Mouse (Mus musculus) liver, adult 2 months (tissue): Measurements from ENCODE around the gene Slc25a1. TPM values are rescaled to one million over a fixed set of nuclear protein-coding genes. Genes with fewer than 3 reads are reported as not detected.
"Not testable (repeated sequence)": the region's sequence is repeated elsewhere in the genome, so short reads cannot be mapped to it uniquely, and the experiment has no call there.

Experiments
- DNase-seq: peaks from one replicate; pipeline ENCODE4 v3.0.0-alpha.2; 2011; ENCODE audit warnings: low read depth, low spot score; ENCODE audit errors: extremely low read depth
- H3K27ac ChIP-seq: fragments of 200-500 bp; replicated peaks from 2 replicates; pipeline ENCODE4 v1.5.1; 2012; ENCODE audit warnings: low read depth, mild to moderate bottlenecking, control low read depth, inconsistent platforms, low read length; ENCODE audit not compliant: insufficient read depth
- H3K27me3 ChIP-seq: fragments of 200-500 bp; 2 replicates; pipeline ENCODE4 v1.6.1; 2012; ENCODE audit warnings: mild to moderate bottlenecking, moderate library complexity, low read length, inconsistent platforms; ENCODE audit not compliant: control insufficient read depth, insufficient read depth
- H3K36me3 ChIP-seq: fragments of 200-500 bp; 2 replicates; pipeline ENCODE4 v1.6.1; 2012; ENCODE audit warnings: low read length, inconsistent platforms; ENCODE audit not compliant: control insufficient read depth, insufficient read depth
- H3K4me1 ChIP-seq: fragments of 200-500 bp; 2 replicates; pipeline ENCODE4 v1.6.1; 2011; ENCODE audit warnings: low read length; ENCODE audit not compliant: control insufficient read depth, insufficient read depth
- H3K4me3 ChIP-seq: fragments of 200-500 bp; 2 replicates; pipeline ENCODE4 v1.5.1; 2011; ENCODE audit warnings: low read depth, mild to moderate bottlenecking, control low read depth, low read length, moderate library complexity; ENCODE audit not compliant: insufficient read depth
- H3K79me2 ChIP-seq: fragments of 200-500 bp; 2 replicates; pipeline ENCODE4 v1.6.1; 2012; ENCODE audit warnings: inconsistent platforms, mild to moderate bottlenecking, low read length, moderate library complexity; ENCODE audit not compliant: control insufficient read depth, insufficient read depth
- H3K9ac ChIP-seq: fragments of 200-500 bp; 2 replicates; pipeline ENCODE4 v1.6.1; 2012; ENCODE audit warnings: low read depth, mild to moderate bottlenecking, control low read depth, inconsistent platforms, low read length
- CTCF ChIP-seq: fragments of 200-500 bp; IDR thresholded peaks from 2 replicates; pipeline ENCODE4 v1.5.1; 2011; ENCODE audit warnings: low read depth, low read length, control low read depth
- POLR2A ChIP-seq: fragments of 200-500 bp; IDR thresholded peaks from 2 replicates; pipeline ENCODE4 v1.6.1; 2011; ENCODE audit warnings: low read length, control low read depth; ENCODE audit not compliant: insufficient read depth; ENCODE audit errors: extremely low read depth
- WGBS: fragments of 180-500 bp; shearing (Covaris S2); methylation state at CpG from one replicate; pipeline ENCODE4 v1.1.7; 2018; 5-methylcytosine and 5-hydroxymethylcytosine counted together
- polyA plus RNA-seq: library from polyadenylated mRNA; depleted of rRNA; stranded (reverse); fragments of >200 nt; gene quantifications from 2 replicates; pipeline ENCODE4 v1.2.3, GENCODE M21; 2012; rRNA removed
- total RNA-seq: library from RNA; depleted of rRNA; stranded (reverse); fragments of >200 nt; gene quantifications from 2 replicates; pipeline ENCODE4 v1.2.3, GENCODE M21; 2014; rRNA removed

Slc25a1 gene
- total RNA-seq: 164 and 194 TPM in 2 replicates
- polyA plus RNA-seq: 364 and 373 TPM in 2 replicates

DNA sequence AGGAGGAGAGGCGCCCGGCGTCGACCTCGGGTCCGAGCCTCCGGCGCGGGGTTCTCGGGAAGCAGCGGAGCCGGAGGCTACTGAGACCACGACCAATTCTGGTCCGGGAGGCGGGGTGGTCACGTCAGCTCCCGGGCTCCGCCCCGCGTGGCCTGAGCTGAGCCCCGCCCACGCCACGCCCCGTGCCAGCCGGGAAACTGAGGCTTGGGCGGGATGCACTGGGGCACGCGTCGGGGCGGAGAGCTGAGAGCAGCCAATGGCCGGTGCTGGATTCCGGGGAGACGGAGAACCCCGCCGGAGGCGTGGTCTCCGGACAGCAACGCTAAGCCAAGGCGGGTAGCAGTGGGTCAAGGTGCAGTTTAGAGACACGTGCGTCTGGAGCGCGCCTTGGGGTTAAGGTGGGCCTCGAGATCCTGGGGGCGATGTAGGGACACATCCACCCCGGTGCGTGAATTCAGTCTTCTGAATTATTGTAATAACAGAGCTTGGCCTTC lies at the start of gene Slc25a1:
Slc25a1 (minus strand) TSS at position 133 of the 494 bp plus-strand sequence.
- Histone ChIP-seq H3K9ac (peak within 1 kb of the TSS; percentile 91), H3K36me3 (peaks cover 2% of the 10 kb centered on the region; the same call in 1 of the 2 replicates), H3K4me1 (peaks cover 13% of the 10 kb centered on the region), H3K27me3 (no peaks in the 10 kb centered on the region), H3K27ac (peak within 1 kb of the TSS; percentile 90), H3K4me3 (peak within 1 kb of the TSS; percentile 88), H3K79me2 (peaks cover 5% of the 10 kb centered on the region; the same call in 1 of the 2 replicates)
- TF ChIP-seq CTCF (no peak), POLR2A (peak; percentile 90)
- under 1% methylated on average over 47 of the region's 47 CpGs for WGBS
- peak; percentile 87 for DNase-seq

DNA sequence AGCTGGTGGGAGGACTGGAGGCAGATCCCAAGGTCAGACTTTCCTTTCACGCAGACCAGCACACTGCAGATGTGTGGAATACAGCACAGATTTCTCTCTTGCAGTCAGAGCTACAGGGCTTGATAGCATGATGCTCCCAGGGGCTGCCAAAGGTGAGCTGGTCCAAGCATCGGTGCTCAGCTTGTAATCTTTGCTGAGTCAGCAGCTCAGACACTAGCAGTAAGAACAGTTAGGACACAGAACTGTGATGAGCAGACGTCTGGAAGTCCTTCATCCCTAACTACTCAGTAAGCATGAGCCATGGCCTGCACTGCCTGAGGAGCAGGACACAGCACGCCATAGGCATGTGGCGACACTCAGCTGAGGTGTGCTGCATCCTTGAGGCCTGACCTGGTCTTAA lies 43.8 kb upstream of the Slc25a1 start:
- H3K79me2 ChIP-seq: no peaks in the 10 kb centered on the region
- no peak overlapping the region for H3K9ac ChIP-seq
- H3K4me3 ChIP-seq: no peak overlapping the region
- no peaks in the 10 kb centered on the region for H3K27me3 ChIP-seq
- H3K4me1 ChIP-seq: no peaks in the 10 kb centered on the region
- TF ChIP-seq POLR2A (no peak), CTCF (no peak)
- no peak overlapping the region for H3K27ac ChIP-seq
- H3K36me3 ChIP-seq: no peaks in the 10 kb centered on the region
- WGBS: 78% methylated on average over 5 of the region's 5 CpGs
- DNase-seq: no peak

DNA sequence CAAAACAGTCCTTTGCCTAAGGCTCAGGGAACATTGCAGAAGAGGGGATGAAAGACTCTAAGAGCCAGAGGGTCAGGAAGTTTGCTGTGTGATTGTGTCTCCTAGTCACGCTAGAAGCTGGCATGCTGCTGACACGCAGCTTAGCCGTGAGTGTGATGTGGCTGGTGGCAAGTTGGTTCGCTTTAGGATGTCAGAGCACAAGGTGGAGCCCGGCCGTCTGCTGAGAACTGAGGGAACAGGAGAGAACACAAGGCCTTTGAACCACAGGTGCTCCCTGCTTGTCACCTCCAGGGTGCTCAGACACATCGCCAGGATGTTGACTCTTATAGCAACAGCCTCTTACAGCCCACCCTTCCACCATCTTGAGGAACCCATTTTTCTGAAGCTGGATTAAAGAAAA lies 34.1 kb upstream of the Slc25a1 start:
- Histone ChIP-seq H3K4me1 (no peaks in the 10 kb centered on the region), H3K79me2 (no peaks in the 10 kb centered on the region), H3K9ac (no peak overlapping the region), H3K27ac (no peak overlapping the region), H3K36me3 (no peaks in the 10 kb centered on the region), H3K27me3 (no peaks in the 10 kb centered on the region), H3K4me3 (no peak overlapping the region)
- TF ChIP-seq POLR2A (no peak), CTCF (no peak)
- DNase-seq: no peak
- 85% methylated on average over 7 of the region's 7 CpGs for WGBS

DNA sequence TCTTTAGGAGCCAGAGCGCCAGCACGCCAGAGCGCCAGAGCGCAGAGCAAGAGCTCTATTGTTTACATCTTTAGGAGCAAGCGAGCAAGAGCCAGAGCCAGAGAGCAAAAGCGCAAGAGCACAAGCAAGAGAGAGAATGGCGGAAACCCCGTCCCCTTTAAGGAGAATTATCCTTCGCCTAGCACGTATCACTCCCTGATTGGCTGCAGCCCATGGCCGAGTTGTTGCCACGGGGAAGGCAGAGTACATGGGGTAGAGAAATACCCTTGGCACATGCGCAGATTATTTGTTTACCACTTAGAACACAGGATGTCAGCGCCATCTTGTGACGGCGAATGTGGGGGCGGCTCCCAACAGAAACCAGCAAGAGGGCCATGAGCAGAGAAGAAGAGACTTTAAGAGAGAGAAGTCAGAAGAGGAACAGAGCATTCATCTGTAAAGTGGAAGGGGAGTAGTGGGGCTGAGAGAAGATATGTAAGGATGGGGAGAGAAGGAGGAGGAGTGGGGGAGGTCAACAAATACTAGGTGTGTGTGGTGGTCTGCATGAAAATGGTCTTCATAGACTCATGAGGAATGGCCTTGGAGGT lies 28.1 kb upstream of the Slc25a1 start:
- not testable (repeated sequence) for H3K27ac ChIP-seq, H3K4me1 ChIP-seq, H3K27me3 ChIP-seq, H3K9ac ChIP-seq, H3K36me3 ChIP-seq, H3K4me3 ChIP-seq, DNase-seq, H3K79me2 ChIP-seq
- 96% methylated on average over 17 of the region's 17 CpGs for WGBS

DNA sequence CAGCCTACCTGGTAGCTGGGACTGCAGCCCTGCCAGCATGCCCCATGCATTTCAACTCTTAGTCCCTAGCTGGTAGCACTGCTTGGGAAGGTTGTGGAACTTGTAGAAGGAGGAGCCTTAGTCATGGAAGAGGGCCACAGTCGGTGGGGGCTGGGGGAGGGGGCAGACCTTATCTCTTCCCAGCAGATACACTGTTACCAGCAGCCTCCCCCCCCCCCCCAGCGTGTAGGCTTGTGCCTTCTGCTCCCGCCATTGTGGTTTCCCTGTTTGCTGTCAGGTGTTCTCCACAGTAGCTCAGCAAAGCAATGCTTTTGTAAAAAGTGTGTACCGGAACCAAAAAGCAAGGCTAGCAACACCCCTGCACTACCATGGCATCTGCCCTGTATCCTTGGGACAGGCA lies 23.6 kb upstream of the Slc25a1 start:
- DNase-seq: no peak
- no peak for TF ChIP-seq POLR2A
- TF ChIP-seq CTCF: no peak
- H3K9ac ChIP-seq: no peak overlapping the region
- no peaks in the 10 kb centered on the region for H3K79me2 ChIP-seq
- H3K4me1 ChIP-seq: no peaks in the 10 kb centered on the region
- H3K27me3 ChIP-seq: 0 out of 2 replicates have a peak, but pooled peaks cover 2% of the 10 kb centered on the region
- 89% methylated on average over 3 of the region's 4 CpGs for WGBS
- H3K27ac ChIP-seq: no peak overlapping the region
- no peaks in the 10 kb centered on the region for H3K36me3 ChIP-seq
- no peak overlapping the region for H3K4me3 ChIP-seq

DNA sequence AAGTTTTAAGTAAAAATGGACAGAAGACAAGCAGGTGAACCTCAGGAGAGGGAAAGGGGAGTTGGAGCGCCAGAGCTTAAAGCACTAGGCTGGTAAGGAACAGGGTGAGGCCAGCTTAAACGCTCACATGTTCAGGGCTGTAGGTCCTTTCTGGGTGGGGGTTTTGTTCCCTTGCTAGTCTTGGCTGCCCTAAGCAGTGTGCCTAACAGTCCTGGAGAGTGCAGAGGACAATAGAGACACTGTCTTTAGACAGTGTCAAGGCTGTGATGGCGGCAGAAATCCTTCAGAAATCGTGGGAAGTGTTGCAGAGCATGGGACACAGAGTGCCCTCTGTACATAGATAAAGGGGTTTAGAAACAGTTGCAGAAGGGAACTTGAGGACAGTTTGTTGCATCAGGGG lies 22.0 kb upstream of the Slc25a1 start:
- TF ChIP-seq CTCF (no peak), POLR2A (no peak)
- H3K27ac ChIP-seq: no peak overlapping the region
- no peaks in the 10 kb centered on the region for H3K4me1 ChIP-seq
- H3K36me3 ChIP-seq: no peaks in the 10 kb centered on the region
- 83% methylated on average over 4 of the region's 4 CpGs for WGBS
- no peaks in the 10 kb centered on the region for H3K79me2 ChIP-seq
- no peak overlapping the region for H3K4me3 ChIP-seq
- no peak overlapping the region for H3K9ac ChIP-seq
- DNase-seq: no peak
- peaks cover 2% of the 10 kb centered on the region; the same call in 1 of the 2 replicates for H3K27me3 ChIP-seq
